Comparison of ENCODE assay signal across 9 mouse cellular contexts in genomic region chr11:115911632-115912376, GRCm38 (mm10). TPM values are rescaled to one million over a fixed set of nuclear protein-coding genes. Genes with fewer than 3 reads are reported as not detected.
A peak's percentile ranks its signal among the peaks of the same experiment; 100 is the strongest.
DNase-seq lines count a peak whose midpoint lies in the region; ATAC-seq and TF ChIP-seq lines count a peak whose summit lies in the region.
"Had no signal": no experiment of that assay in that cellular context is flagged by ENCODE, and none has a peak within 500 bp of the region (broad histone marks: within the 10 kb centered on the region; RNA-seq: fewer than 3 reads in every experiment).

Gene Smim6, plus strand, starts transcription at chr11:115912017.

- H3K4me3 ChIP-seq in intestine, postnatal 0 days (ENCODE audit: low read depth, low read length): peak within 1 kb of the TSS; percentile 9; the same call in 1 of the 2 replicates
- no peak within 1 kb of the TSS; a peak in 1 of 4 replicates for H3K4me3 ChIP-seq in liver, embryonic 14.5 days (ENCODE audit: insufficient read depth in 1 of 2, low read depth in 2 of 2, low read length in 2 of 2)
- H3K4me3 ChIP-seq in hindbrain, embryonic 10.5 days: no peak within 1 kb of the TSS

- peak; percentile 41; the same call in 1 of the 2 replicates for TF ChIP-seq EP300 in liver, embryonic 14.5 days (IDR thresholded peaks at IDR 0.05; ENCODE audit: low read depth)

- no peaks in the 10 kb centered on the region for H3K4me1 ChIP-seq in intestine, postnatal 0 days (replicated peaks; ENCODE audit: control insufficient read depth, insufficient read depth, low read length)
- peaks cover 32 to 47% of the 10 kb centered on the region in 2 experiments for H3K4me1 ChIP-seq in liver, embryonic 14.5 days (replicated peaks; ENCODE audit: control insufficient read depth in 2 of 2, insufficient read depth in 2 of 2, low read length in 1 of 2)
- 0 out of 2 replicates have a peak, but pooled peaks cover 3% of the 10 kb centered on the region for H3K4me1 ChIP-seq in hindbrain, embryonic 10.5 days (replicated peaks)

- H3K36me3 ChIP-seq in intestine, postnatal 0 days (ENCODE audit: control insufficient read depth, insufficient read depth): peaks cover 38% of the 10 kb centered on the region
- H3K36me3 ChIP-seq in liver, embryonic 14.5 days (replicated peaks; ENCODE audit: control insufficient read depth, insufficient read depth, low read depth): peaks cover 23% of the 10 kb centered on the region
- H3K36me3 ChIP-seq in hindbrain, embryonic 10.5 days: peaks cover 78% of the 10 kb centered on the region

- H3K9ac ChIP-seq in intestine, postnatal 0 days (ENCODE audit: low read depth, low read length): peak within 1 kb of the TSS; percentile 26; the same call in 1 of the 2 replicates
- H3K9ac ChIP-seq in liver, embryonic 14.5 days (replicated peaks): peak within 1 kb of the TSS; percentile 68

- peak within 1 kb of the TSS; percentile 97 for H3K27ac ChIP-seq in intestine, postnatal 0 days (ENCODE audit: low read depth, low read length)
- H3K27ac ChIP-seq in liver, embryonic 14.5 days: peak within 1 kb of the TSS; percentile 96
- H3K27ac ChIP-seq in hindbrain, embryonic 10.5 days: no peak within 1 kb of the TSS

- DNase-seq in spleen, postnatal 10 days (ENCODE audit: low spot score in 2 of 2): peak; percentile 50 to 59
- no peak for DNase-seq in spleen, adult 18-20 months
- DNase-seq in liver, embryonic 14.5 days (ENCODE audit: low read depth in 3 of 3, low spot score in 3 of 3): peak in 2 of 3 experiments; percentile 49 to 67
- DNase-seq in testis, postnatal 10 days (ENCODE audit: low spot score): peak; percentile 40
- DNase-seq in frontal cortex, adult 2 months (ENCODE audit: extremely low spot score in 1 of 2, low spot score in 1 of 2): no peak
- no peak for DNase-seq in hindbrain, embryonic 10.5 days (ENCODE audit: low spot score)
- no peak for DNase-seq in adrenal gland, postnatal 10 days

- ATAC-seq in intestine, postnatal 0 days: peak; percentile 90
- peak; percentile 73 for ATAC-seq in liver, embryonic 14.5 days (ENCODE audit: insufficient read depth)

- no peaks in the 10 kb centered on the region for H3K9me3 ChIP-seq in intestine, postnatal 0 days (ENCODE audit: control insufficient read depth)
- no peaks in the 10 kb centered on the region for H3K9me3 ChIP-seq in liver, embryonic 14.5 days (ENCODE audit: control insufficient read depth, low read length)
- no peaks in the 10 kb centered on the region for H3K9me3 ChIP-seq in hindbrain, embryonic 10.5 days

- H3K27me3 ChIP-seq in intestine, postnatal 0 days (replicated peaks; ENCODE audit: control insufficient read depth, insufficient read depth, low read length): no peaks in the 10 kb centered on the region
- no peaks in the 10 kb centered on the region for H3K27me3 ChIP-seq in liver, embryonic 14.5 days (ENCODE audit: control insufficient read depth, insufficient read depth, low read length)
- H3K27me3 ChIP-seq in hindbrain, embryonic 10.5 days (ENCODE audit: insufficient read depth, poor library complexity, severe bottlenecking): no peaks in the 10 kb centered on the region

- no peak for TF ChIP-seq CTCF in intestine, postnatal 0 days (IDR thresholded peaks at IDR 0.05; ENCODE audit: low read depth)
- TF ChIP-seq CTCF in liver, embryonic 14.5 days (IDR thresholded peaks at IDR 0.05; ENCODE audit: low read depth): no peak

- H3K4me2 ChIP-seq in intestine, postnatal 0 days (replicated peaks; ENCODE audit: low read depth): peak within 1 kb of the TSS; percentile 51
- peak within 1 kb of the TSS; percentile 54 for H3K4me2 ChIP-seq in liver, embryonic 14.5 days (ENCODE audit: low read depth)

- WGBS in intestine, postnatal 0 days: 37% methylated on average over 11 of the region's 11 CpGs
- 7% methylated on average over 11 of the region's 11 CpGs for WGBS in liver, embryonic 14.5 days (ENCODE audit: insufficient replicate concordance)
- 87% methylated on average over 11 of the region's 11 CpGs for WGBS in hindbrain, embryonic 10.5 days

RNA-seq across cellular contexts. Expression of gene Smim6, which starts in this region (rescaled TPM):
- 29.6 and 32.9 TPM in 2 replicates for polyA plus RNA-seq in intestine, postnatal 0 days (2015; fragmentation: Nextera tagmentation; extraction: Ambion mirVana)
- polyA plus RNA-seq in liver, embryonic 14.5 days (2012; rRNA removed): 1.5 and 1.8 TPM in 2 replicates
- 2.0 and 2.2 TPM in 2 replicates for polyA plus RNA-seq in liver, embryonic 14.5 days (2014; fragmentation: Nextera tagmentation; extraction: Ambion mirVana)
- not detected in 2 replicates for polyA plus RNA-seq in frontal cortex, adult 2 months (2012; rRNA removed)
- 1.4 and 1.6 TPM in 2 replicates for polyA plus RNA-seq in hindbrain, embryonic 10.5 days (2016; fragmentation: Nextera tagmentation; extraction: Ambion mirVana)
- total RNA-seq in adrenal gland, postnatal 10 days (2021): under 1 TPM in 1 of 2 experiments, not detected in 1; 0.30 TPM
- total RNA-seq: heart, adult 8-10 months had no signal

Comparison
In these comparisons a context has a peak if more than half of its experiments do, and no peak if none do; other contexts are left out.
1. DNase-seq: peak in spleen, postnatal 10 days (2 of 2), liver, embryonic 14.5 days (2 of 3) and testis, postnatal 10 days (single experiment); none in spleen, adult 18-20 months (0 of 2), frontal cortex, adult 2 months (0 of 2), hindbrain, embryonic 10.5 days (single experiment) and adrenal gland, postnatal 10 days (single experiment).